Mouse (Mus musculus) thymus, postnatal 14 days (tissue): ENCODE results near the gene Pomgnt1.

Experiments
- DNase-seq: peaks from one replicate; pipeline ENCODE4 v3.0.0; 2021

Pomgnt1 gene

DNA sequence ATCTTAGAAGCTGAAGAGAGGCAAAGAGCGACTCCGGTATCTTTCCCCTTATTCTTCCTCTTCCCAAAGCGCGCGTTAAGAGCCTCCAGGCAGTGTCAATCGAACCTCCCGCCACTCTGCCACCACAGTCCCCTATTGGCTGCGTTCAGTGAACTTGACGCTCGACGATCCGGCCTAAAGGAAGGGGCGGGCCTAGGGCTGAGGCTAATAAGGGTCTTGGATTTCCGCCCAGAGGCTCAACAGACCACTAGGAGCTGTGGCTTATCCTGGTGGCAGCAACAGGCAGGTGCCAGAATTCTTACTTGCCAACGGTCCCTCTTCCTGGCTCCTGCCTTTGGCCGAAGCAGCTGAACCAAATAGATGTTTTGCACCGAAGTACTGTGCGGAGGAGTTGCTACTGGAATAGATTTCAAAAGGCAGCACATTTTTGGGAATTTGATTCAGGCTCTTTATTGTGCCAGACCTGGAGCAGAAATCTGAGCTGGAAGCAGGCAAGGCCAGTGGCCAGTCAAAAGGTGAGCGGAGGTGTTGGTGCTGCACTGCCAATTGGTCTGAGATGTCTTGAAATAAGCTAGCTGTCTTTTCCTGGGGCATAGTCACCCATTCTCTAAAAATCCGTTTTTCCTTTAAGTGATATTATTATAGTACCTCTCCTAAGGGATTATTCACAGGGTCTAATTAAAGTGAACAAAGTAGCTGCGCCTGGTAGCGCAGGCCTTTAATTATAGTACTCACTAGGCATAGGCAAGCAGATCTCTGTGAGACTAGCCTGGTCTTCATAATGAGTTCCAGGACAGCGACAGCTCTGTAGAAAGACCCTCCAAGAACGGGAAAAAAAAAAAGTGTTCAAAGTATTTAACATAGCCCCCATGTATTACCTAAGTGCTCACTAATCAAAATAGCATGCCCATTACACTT lies at the start of gene Pomgnt1, which contains the start of gene Rad54l:
Gene Pomgnt1, plus strand, starts transcription at position 239 of the 918 bp plus-strand sequence.
Gene Rad54l, minus strand, starts transcription at position 89 of the 918 bp plus-strand sequence.
- peak; percentile 83 for DNase-seq

DNA sequence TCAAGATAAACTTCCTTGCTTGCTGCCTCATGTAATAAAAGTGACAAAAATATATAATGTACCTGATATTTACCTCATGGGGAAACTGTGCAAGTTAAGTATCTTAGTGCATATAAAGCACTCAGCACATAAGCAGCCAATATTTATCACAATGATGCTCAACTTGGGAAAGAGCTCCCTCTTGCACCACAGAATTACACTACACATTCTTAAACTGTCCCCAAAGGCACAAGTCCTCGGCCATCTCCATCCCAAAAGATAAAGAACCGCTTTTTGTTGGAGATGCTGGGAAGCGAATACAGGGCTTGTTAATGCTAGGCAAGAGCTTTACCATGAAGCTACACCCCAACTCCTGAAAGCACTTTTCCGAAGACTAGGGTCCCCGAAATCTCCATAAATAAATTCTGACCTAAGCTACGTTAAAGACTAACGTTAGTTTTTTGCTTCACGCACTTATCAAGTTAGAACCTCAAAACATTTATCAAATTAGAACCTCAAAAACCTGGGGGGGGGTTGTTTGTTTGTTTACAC lies 49.4 kb upstream of the Pomgnt1 start:
- peak; percentile 15 for DNase-seq

DNA sequence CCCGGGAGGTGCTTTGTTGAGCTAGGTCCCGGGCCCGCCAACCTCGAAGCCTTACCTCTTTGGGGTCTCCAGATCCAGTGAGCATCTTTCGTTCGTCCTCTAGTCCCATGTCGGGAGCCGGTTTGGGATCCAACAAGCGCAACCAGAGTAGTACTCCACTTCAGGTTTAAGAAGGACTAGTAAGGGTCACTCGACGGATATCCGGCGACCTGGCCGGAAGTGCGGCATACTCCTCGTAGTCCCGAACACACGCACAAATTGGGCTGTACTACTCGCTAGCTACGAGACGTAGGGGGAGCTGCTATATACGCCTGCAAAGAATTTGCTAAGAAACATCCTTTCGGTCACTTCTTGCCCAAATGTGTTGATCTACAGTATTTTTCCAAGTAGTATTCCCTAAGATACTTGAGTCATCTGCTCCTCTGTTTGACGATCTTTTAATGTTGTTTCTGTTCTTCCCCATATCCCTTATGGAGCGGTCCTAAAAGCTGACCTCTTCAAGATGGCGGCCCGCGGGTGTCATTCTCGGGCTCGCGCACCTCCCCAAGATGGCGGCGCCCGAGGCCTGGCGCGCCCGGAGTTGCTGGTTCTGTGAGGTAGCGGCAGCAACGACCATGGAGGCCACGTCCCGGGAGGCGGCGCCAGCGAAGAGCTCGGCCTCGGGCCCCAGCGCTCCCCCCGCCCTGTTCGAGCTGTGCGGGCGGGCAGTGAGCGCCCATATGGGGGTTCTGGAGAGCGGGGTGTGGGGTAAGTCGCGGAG lies 48.6 kb upstream of the Pomgnt1 start, which contains the start of the genes Uqcrh and Lrrc41:
Gene Uqcrh, minus strand, starts transcription at position 211 of the 760 bp plus-strand sequence.
Gene Lrrc41, plus strand, starts transcription at position 409 of the 760 bp plus-strand sequence.
- DNase-seq = peak; percentile 96

DNA sequence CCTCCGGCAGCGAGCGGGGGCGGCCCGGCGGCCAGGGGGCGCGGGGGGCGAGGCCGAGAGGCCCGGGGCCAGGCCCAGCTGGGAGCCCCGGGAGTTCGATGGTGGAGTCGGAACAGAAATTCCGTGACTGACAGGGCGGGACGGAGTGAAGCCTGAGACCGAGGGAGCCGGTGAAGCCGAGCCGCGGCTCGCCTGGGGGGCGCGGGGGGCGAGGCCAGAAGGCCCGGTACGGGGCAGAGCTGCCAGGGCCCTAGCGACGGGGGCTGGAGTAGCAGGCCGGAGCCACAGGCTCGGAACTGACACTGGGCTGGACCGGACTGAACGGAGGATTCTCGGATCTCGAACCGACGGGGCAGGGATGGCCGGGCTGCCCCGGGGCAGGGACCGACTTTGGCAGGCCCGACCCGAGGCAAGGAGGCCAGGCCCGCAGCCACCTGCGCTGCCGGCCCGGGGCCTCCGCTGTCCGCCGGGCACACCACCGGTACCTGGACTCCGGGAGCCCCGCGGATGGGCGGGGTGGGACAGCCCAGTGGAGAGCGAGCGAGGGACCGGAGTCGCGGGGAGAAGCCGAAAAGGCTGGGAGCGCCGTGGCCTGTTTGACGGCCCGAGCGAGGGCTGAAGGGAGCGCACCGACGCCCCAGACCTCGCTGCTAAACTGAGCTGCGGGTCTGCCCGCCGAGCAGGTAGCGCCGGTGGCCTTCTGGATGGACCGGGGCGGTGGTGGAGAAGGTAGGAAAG lies 47.8 kb upstream of the Pomgnt1 start:
- DNase-seq = peak; percentile 76

DNA sequence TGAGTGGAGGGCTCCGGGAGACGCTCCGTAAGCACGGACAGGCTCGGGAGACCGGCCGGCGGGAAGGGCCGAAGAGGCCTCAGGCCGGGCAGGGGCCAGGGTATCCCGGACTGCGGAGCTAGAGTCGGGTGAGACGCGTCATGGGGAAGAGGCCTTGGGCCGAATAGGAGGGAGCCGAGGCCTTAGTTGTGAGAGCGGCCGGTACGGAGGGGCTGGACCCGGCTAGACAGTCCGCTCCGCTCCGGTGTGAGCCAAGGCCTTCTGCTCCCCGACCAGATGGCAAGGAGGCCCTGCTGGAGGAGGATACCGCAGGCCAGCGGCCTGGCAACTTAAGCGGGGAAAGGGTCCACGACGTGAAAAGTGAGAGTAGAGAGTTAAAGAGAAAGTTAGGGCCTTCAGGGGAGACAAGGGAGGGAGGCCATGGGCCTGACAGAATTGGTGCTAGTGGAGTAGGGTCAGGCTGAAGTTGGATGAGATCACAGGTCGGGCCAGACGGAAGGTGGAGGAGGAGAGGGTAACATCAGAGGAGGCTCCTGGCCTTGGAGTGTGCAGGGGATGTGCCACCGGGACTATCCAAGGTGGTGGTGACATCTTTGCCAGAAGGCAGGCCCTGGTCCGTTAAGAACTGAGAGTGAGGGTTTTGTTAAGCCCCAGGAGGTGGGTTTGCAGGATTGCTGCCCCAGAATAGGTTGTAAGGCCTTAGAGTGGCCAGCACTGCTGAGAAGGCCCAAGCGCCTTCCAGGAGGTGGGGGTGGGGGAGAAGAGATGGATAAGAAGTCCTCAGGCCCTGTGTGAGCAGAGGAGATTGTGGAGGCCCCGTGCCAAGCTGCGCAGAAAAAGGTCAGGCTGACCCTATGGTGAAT lies 47.0 kb upstream of the Pomgnt1 start:
- peak; percentile 20 for DNase-seq

DNA sequence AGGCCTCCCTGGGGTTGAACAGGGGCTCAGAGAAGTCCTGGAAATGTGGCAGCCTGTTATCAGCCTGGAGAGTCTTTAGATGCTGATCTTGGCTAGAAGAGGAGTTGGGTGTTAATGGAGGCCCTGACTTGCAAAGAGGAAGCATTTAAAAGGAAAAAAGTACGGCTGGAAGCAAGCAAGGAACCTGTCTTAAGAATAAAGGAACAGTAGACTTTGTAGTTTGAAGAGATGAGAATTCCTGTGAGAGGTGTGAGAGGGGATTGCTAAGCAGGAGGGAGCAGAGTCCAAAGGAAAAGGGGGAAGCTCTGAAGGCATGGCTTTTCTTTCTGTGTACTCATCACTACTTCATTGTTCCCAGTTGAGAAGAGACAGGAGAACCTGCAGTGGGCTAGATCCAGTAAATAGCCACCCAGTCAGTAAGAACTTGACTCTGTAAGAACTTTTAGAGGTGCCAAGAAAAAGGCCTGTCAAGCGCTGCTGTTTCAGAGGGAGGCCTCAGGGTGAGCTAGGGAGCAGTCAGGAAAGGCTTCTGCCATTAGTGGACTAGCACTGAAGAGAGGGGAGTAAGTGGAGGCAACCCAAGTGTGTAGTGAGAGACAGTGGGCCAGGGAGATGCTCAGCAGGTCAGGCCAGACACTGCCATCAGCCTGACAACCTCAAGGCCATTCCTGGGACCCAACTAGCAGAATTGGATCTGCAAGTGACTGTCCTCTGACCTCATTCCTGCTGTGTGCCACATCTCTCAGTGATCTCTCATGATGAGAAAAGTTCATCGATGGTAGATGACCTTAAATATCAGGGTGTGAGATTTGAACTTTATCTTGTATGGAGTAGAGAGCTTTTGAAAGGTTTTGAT lies 46.2 kb upstream of the Pomgnt1 start:
- DNase-seq = no peak

DNA sequence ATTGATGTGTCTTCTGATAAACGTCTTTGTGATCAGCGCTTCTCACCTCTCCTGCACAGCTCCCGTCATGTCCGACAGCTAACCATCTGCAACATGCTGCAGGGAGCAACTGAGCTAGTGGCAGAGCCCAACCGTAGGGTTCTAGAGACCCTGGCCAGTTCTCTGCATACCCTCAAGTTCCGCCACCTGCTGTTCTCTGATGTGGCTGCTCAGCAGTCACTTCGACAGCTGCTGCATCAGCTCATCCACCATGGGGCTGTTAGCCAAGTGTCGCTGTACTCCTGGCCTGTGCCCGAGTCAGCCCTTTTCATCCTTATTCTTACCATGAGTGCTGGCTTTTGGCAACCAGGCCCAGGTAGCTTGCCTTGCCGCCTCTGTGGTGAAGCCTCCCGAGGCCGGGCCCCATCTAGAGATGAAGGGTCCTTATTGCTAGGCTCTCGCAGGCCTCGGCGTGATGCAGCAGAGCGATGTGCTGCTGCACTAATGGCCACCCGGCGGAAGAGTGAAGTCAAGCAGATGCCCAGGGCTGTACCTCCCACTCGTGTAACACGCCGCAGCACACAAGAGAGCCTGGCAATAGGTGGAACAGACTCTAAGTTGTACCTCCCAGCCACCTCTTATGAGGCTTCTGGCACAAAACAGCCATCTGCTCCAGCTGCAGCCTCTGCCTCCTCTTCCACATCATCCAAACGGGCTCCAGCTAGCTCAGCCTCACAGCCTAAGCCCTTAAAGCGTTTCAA lies 35.0 kb upstream of the Pomgnt1 start:
- DNase-seq = peak; percentile 23

DNA sequence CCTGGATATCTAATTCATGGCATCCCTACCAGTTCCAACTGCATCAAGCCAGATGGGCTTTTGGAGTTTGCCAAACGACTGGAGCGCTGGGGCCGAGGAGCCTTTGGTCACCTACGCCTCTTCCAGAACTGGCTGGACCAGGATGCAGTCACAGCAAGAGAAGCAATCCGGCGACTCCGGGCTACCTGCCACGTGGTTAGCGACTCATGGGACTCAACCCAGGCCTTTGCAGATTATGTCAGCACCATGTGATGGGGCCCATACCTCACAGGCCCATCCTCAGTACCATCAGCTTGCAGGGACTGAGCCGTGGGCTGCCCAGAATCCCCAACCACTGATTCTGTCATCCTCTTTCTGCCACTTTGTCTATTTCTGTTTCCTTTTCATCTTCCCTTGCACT lies 27.3 kb upstream of the Pomgnt1 start:
- no peak for DNase-seq

DNA sequence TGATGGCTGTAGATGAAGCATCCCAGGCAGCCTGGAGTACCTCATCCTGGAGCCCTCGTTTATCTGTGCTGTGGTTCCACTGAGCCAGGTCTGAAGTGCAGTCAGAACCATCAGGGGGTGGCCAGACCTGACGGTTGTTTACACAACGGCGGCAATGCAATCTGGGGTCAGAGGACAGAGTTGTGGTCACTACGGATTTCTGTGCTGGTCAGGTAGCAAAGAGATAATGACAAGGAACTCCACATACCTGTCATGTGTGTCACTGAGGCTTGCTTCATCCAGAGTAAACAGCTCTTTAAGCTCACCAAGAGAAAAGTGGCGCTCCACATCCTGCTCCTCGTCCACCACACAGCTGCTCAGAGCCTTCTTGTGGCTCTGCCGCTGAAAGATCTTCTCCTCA lies 26.4 kb upstream of the Pomgnt1 start:
- no peak for DNase-seq

DNA sequence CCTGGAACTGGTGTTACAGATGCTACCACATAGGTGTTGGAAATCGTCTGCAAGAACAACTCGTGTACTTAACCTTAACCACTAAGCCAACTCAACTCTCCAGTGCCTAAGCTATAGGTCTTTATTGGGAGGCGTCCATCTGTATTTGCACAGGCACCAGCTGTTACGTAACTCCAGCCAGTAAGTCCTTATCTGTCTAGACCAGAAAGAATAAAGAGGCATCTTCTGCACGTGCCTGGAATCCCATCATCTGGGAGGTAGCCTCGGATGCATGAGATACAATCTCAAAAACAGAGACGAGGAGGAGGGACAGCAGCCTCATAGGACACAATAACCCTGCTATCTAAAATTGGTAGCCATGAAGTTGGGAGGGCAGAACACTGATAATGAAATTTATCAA lies 22.7 kb upstream of the Pomgnt1 start:
- no peak for DNase-seq

DNA sequence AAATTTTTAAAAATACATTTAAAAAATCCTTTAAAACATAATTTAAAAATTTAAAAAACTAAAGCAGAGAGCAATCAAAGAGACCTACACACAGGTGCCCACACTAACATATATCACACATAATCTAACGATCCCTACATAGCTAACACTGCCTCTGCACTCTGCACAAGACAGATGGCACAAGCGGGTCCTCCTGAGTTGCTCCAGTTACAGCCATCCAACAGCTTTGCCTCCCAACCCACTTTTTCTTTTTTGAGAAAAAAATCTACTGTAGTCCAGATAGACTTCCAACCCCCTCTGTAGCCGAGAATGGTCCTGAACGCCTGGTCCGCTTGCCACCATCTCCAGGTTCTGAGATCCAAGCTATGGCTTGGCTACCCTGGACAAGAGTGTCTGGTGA lies 18.4 kb upstream of the Pomgnt1 start:
- no peak for DNase-seq

DNA sequence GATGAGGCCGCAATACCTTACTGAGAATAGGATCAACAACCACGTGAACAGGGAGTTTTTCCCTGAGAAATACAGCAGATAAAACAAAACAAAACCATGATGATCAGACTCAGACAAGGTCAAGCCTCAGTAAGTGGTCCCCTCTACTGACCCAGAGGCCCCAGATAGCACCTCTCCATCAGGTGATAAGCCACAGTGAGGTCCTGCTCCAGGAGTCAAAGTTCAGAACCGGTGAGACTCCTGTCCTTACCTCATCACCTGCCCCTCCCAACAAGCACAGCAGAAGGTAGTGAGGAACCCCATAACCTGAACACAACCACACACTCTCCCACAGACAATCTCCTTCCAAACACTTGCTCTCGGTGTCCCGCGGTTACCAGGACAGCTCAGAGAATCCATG lies 12.9 kb upstream of the Pomgnt1 start:
- DNase-seq = no peak

DNA sequence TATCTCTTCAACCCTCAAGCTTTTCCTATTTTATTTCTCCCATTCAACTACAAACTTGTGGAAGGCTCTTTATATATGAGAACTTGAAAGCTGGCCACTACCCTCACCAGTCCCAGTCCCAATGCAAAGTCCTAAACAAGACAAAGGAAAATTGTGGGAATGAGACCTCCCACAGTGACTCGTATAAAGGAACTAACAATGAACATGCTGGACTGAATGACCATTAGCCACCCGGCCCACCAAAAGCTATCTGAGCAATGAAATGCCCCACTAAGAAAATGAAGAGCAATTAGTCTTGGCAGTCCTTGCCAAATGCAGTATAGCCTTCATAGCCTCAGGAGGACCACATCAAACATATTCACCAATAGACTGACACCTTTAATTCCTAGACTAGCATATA lies 12.2 kb upstream of the Pomgnt1 start:
- DNase-seq = no peak

DNA sequence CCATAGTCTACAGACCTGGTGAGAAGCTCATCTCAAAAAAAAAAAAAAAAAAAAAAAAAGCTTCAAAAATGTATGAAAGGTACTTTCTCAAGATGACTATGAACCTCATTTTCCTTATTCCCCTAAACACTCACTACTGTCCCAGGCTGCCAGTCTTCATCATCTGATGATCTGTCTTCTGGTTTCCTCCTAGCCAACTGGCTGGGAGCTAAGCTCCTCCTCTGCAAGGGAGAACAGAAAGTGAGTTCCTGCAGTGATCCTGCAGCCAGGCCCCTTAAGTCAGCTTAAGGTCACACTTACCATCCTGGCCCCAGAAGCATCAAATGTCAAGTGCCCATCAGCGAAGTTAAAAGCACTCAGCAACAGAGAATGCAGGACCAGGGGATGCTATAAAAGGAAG lies 878 bp upstream of the Pomgnt1 start:
- DNase-seq = no peak

DNA sequence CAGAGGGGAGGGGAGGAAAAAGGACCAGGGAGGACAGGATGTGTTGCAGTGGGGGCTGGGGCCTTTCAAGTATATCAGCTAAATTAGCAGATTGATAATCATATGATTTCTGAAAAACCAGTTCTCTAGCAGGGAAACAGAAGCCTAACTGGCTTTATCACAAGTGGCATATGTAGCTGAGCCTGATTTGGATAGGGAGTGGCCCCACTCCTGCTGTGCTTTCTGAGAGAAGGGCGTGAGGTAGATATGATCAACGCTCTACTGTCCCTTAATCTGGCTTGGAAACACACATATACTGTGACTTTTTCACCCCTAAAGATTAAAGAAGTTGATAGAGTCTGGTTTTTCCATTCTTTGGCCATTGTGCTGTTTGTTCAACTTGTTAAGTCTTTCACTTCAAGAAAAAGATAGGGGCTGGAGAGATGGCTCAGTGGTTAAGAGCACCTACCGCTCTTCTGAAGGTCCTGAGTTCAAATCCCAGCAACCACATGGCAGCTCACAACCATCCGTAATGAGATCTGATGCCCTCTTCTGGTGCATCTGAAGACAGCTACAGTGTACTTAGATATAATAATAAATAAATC lies 2.3 kb downstream of the Pomgnt1 start:
- DNase-seq = no peak

DNA sequence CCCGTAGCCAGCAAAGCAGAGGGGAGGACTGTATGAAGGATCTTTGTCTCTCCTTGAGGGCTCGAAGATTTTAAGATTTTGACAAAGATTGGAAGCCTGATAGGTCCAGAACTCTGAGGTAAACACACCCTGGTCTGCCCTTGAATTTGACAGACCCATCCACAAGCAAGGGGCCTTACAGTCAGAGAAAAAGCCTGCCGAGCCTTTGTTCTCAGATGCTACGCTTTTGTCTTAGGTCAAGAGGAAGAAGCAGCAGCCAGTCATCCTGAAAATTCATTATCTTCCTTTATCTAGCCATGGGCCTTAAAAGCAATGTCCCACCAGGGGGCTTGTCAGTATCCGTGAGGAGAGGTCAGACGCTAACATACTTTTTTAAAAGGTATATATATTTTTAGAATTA lies 4.3 kb downstream of the Pomgnt1 start:
- no peak for DNase-seq

DNA sequence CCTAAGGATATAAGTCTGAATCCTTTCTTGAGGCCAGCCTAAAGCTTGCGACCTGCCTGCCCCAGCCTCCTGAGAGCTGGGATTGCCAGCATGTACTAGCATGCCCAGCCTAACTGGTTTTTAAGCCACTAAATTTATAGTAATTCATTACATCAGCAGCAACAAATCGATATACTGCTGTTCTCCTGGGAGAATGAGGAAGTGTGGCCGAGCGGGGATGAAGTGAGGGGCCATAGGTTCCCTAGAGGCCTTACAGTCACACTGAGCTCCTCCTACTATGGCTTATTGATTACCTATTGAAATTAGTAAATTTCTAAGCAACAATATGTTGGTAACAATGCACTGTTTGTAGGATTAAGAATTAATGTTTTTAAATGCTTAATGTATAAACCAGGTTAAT lies 9.5 kb downstream of the Pomgnt1 start:
- no peak for DNase-seq

DNA sequence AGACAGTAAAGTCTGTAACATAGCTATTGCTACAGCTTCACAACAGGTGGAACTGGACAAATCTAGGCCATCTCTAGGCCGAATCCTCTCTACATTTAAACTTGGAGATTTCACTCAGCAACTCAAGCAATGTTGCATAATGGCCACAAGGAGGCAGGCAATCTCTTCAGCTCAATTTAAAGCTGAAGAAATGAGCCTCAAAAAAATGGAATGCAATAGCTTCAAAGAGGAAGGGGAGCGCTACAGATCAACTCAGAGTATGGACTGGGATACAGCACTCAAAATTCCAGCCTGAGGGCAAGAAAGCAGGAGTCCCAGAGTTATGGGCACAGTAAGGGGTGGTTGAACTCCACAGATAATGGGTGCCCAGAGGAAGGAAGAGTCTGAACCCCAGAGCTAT lies 11.3 kb downstream of the Pomgnt1 start:
- no peak for DNase-seq

DNA sequence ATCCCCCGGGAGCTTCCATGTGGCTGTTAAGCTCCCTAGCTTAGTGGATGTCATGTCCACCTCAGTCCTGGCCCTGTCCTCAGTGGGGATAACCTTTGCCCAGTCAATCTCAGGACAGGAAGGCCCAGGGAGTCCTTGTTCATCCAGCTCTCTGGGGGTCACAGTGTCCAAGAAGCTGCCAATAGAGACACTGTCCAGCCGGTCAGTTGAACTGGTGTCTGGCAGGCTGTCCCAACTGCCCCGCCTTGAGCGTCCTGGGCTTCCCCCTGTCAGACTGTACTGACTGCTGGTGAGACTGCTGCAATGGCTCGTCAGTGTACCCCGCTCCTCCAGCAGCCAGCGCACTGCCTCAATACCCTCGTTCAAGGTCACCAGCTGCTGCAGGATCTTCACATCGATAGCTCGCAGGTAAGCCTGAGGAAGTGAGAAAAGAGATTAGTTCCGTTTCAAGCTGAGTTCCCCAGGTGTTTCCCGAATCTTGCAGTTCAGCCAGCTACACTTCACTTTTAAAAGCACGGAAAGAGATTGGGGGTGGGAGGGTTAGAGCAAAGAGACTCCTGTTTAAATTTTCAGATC lies 13.9 kb downstream of the Pomgnt1 start:
- DNase-seq = no peak
